Mouse (Mus musculus) embryonic fibroblast, embryonic 13.5 days (primary cell): ENCODE measurements around the gene Phf24. TPM values are rescaled to one million over a fixed set of nuclear protein-coding genes. Genes with fewer than 3 reads are reported as not detected.
"Not testable (repeated sequence)": the region's sequence is repeated elsewhere in the genome, so short reads cannot be mapped to it uniquely, and the experiment has no call there.

Experiments used
- H3K27ac ChIP-seq: 2 replicates; pipeline ENCODE4 v1.5.1; 2012; ENCODE audit warnings: low read length, control low read depth, inconsistent platforms; ENCODE audit not compliant: insufficient read depth
- H3K4me1 ChIP-seq: 2 replicates; pipeline ENCODE4 v1.6.1; 2011; ENCODE audit warnings: low read length; ENCODE audit not compliant: control insufficient read depth, insufficient read depth
- H3K4me3 ChIP-seq: 2 replicates; pipeline ENCODE4 v1.5.1; 2011; ENCODE audit warnings: mild to moderate bottlenecking, control low read depth, low read length; ENCODE audit not compliant: insufficient read depth
- CTCF ChIP-seq: IDR thresholded peaks from 2 replicates; pipeline ENCODE4 v1.5.1; 2011; ENCODE audit warnings: mild to moderate bottlenecking, control low read depth, low read length, moderate library complexity, borderline replicate concordance; ENCODE audit not compliant: insufficient read depth
- POLR2A ChIP-seq: IDR thresholded peaks from 2 replicates; pipeline ENCODE4 v1.6.1; 2011; ENCODE audit warnings: low read depth, mild to moderate bottlenecking, control low read depth, low read length, moderate library complexity
- polyA plus RNA-seq: library from polyadenylated mRNA; stranded (reverse); fragments of >200 nt; gene quantifications from 2 replicates; pipeline ENCODE4 v1.2.4, GENCODE M21; 2011; ENCODE audit warnings: low read depth; ENCODE audit not compliant: missing spikeins, insufficient read length

The Phf24 gene
- polyA plus RNA-seq, 1 experiment, result not detected

DNA sequence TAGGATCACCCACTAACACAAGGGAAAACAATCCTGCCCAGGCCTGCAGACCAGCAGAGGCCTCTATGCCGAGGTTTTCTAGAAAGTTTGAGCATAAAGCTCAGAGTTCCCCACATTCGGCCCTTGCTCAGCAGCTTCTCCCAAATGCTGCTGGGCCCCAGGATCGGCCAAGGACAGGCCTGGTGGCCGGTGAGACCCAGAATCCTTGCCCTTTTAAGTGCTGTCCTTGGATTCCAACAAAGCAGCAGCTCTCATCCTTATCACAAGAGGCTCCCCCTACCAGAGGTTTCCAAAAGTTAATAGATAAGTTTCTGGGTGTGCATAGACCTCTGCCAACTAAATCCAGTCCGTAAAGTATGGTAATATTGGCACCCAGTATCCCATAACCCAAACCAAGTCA lies 57.4 kb downstream of the Phf24 start:
- H3K4me3 ChIP-seq, result no peak overlapping the region
- TF ChIP-seq CTCF (no peak), POLR2A (no peak)
- no peak overlapping the region for H3K27ac ChIP-seq
- no peaks in the 10 kb centered on the region for H3K4me1 ChIP-seq

DNA sequence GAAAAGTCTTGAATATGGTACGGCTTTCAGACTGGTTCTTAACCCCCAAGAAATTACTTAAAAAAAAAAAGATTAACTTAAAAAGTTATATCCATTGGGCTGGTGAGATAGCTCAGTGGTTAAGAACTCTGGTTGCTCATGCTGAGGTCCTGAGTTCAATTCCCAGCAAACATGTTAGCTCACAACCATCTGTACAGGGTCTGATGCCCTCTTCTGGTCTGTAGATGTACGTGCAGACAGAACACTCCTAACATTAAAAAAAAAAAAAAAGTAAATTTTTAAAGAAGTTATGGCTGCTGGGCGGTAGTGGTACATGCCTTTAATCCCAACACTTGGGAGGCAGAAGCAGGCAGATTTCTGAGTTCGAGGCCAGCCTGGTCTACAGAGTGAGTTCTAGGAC lies 61.6 kb downstream of the Phf24 start:
- no peak overlapping the region for H3K4me3 ChIP-seq

DNA sequence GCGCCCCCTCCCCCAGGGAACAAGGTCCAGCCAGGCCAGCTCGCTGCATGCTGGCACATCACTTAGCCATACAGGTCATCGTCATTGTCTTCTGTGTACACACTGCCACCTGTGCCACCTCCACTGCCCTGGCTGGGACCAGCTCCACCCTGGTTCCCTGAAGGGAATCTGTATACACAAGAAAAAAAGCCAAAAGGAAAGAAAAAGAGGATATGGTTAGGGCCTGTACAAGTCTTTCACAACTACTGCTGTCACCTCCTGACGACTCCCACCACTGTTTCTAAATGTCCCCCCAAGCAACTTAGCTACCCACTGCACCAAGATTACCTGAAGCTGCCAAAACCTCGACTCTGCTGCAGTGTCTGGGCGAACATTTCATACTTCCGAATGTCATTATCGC lies 64.0 kb downstream of the Phf24 start:
- not testable (repeated sequence) for H3K4me3 ChIP-seq, H3K27ac ChIP-seq, H3K4me1 ChIP-seq

More for the DNA sequence above, 61.6 kb downstream of the Phf24 start:
- TF ChIP-seq CTCF, result no peak
- no peak for TF ChIP-seq POLR2A
- H3K4me1 ChIP-seq, result no peaks in the 10 kb centered on the region
- H3K27ac ChIP-seq, result no peak overlapping the region

DNA sequence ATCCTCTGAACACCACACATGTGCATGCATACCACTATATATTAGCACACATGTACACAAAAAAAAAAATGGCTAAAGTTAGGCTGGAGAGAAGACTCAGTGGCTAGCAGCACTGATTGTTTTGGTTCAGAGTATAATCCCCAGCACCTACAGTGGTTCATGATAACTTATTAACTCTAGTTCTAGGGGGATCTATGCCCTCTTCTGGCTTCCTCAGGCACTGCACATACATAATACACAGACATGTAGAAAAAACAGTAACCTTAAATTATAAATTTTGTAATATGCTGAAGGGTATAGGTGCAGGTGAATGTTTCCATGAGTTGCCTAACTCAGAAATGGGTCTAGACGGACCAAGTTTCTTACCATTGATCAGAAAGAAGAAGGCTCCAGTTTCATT lies 71.8 kb downstream of the Phf24 start:
- Histone ChIP-seq H3K27ac (no peak overlapping the region), H3K4me1 (no peaks in the 10 kb centered on the region), H3K4me3 (no peak overlapping the region)
- no peak for TF ChIP-seq POLR2A
- TF ChIP-seq CTCF, result no peak

Other genes starting within 250 kb of the Phf24 start
- not detected in 2 replicates for gene 4930578G10Rik, start 181.1 kb upstream of the Phf24 start, polyA plus RNA-seq
- gene Ccl19, start 160.1 kb upstream of the Phf24 start, polyA plus RNA-seq, result not detected in 2 replicates
- not detected in 2 replicates for gene Ccl21a, start 142.7 kb upstream of the Phf24 start, polyA plus RNA-seq
- not detected in 2 replicates for gene Fam205a1, start 62.8 kb upstream of the Phf24 start, polyA plus RNA-seq
- gene Gm12394, start 59.9 kb upstream of the Phf24 start, polyA plus RNA-seq, result 0.18 TPM in 1 of 2 replicates, not detected in the other
- not detected in 2 replicates for gene Fam205c, start 42.4 kb upstream of the Phf24 start, polyA plus RNA-seq
- 31.3 and 38.5 TPM in 2 replicates for gene Dnajb5, start 33.2 kb downstream of the Phf24 start, polyA plus RNA-seq
- not detected in 2 replicates for gene 1700022I11Rik, start 52.9 kb downstream of the Phf24 start, polyA plus RNA-seq
- 310 and 337 TPM in 2 replicates for gene Vcp, start 83.8 kb downstream of the Phf24 start, polyA plus RNA-seq
- gene Fancg, start 93.8 kb downstream of the Phf24 start, polyA plus RNA-seq, result 7.7 and 9.4 TPM in 2 replicates
- 8.6 and 15.0 TPM in 2 replicates for gene Pigo, start 109.2 kb downstream of the Phf24 start, polyA plus RNA-seq
- 91.7 and 107 TPM in 2 replicates for gene Stoml2, start 115.0 kb downstream of the Phf24 start, polyA plus RNA-seq
- gene Fam214b, start 129.6 kb downstream of the Phf24 start, polyA plus RNA-seq, result 26.7 and 50.0 TPM in 2 replicates
- gene Unc13b, start 142.3 kb downstream of the Phf24 start, polyA plus RNA-seq, result 2.9 and 4.5 TPM in 2 replicates